In genomic region chr4:87866564-87866963, GRCm38 (mm10) we compare ENCODE assay signal across 17 mouse cellular contexts.
A peak's percentile ranks its signal among the peaks of the same experiment; 100 is the strongest.
DNase-seq lines count a peak whose midpoint lies in the region; ATAC-seq lines count a peak whose summit lies in the region.
"Had no signal": no experiment of that assay in that cellular context is flagged by ENCODE, and none has a peak within 500 bp of the region (broad histone marks: within the 10 kb centered on the region; RNA-seq: fewer than 3 reads in every experiment).

No protein-coding gene starts in this region.

- 0 out of 2 replicates have a peak, but pooled peaks have one; percentile 58 for ATAC-seq in cerebellum, adult (ENCODE audit: insufficient number of reproducible peaks, low FRiP score, low TSS enrichment)
- ATAC-seq in hindbrain, embryonic 13.5 days (ENCODE audit: low FRiP score): no peak
- no peak for ATAC-seq in hindbrain, embryonic 16.5 days
- ATAC-seq: liver, embryonic 12.5 days; midbrain, embryonic 15.5 days had no signal

- no peaks in the 10 kb centered on the region for H3K27me3 ChIP-seq in hindbrain, embryonic 13.5 days
- no peaks in the 10 kb centered on the region for H3K27me3 ChIP-seq in hindbrain, embryonic 16.5 days (replicated peaks; ENCODE audit: control insufficient read depth, insufficient read depth, low read length)
- H3K27me3 ChIP-seq: CH12.LX; hindbrain, embryonic 15.5 days; liver, embryonic 12.5 days; midbrain, embryonic 15.5 days had no signal

- no peak overlapping the region for H3K9ac ChIP-seq in hindbrain, embryonic 13.5 days
- no peak overlapping the region for H3K9ac ChIP-seq in hindbrain, embryonic 16.5 days (ENCODE audit: low read depth, low read length)
- H3K9ac ChIP-seq: hindbrain, embryonic 15.5 days; liver, embryonic 12.5 days; midbrain, embryonic 15.5 days had no signal

- WGBS in hindbrain, embryonic 13.5 days: 80% methylated on average over 3 of the region's 3 CpGs
- 61% methylated on average over 3 of the region's 3 CpGs for WGBS in hindbrain, embryonic 16.5 days

- H3K36me3 ChIP-seq in hindbrain, embryonic 13.5 days: peaks cover 4% of the 10 kb centered on the region
- H3K36me3 ChIP-seq in hindbrain, embryonic 16.5 days (ENCODE audit: control insufficient read depth, insufficient read depth, low read length): no peaks in the 10 kb centered on the region
- H3K36me3 ChIP-seq: hindbrain, embryonic 15.5 days; midbrain, embryonic 15.5 days had no signal

- no peak overlapping the region for H3K4me3 ChIP-seq in hindbrain, embryonic 13.5 days
- H3K4me3 ChIP-seq in hindbrain, embryonic 16.5 days (ENCODE audit: low read length): no peak overlapping the region
- H3K4me3 ChIP-seq: gastrocnemius, adult 2 months; hindbrain, embryonic 15.5 days; liver, embryonic 12.5 days; midbrain, embryonic 15.5 days had no signal

- H3K27ac ChIP-seq in hindbrain, embryonic 13.5 days: peak overlapping the region; percentile 36
- H3K27ac ChIP-seq in hindbrain, embryonic 16.5 days (ENCODE audit: low read depth, low read length): no peak overlapping the region
- H3K27ac ChIP-seq: gastrocnemius, adult 2 months; hindbrain, embryonic 15.5 days; liver, embryonic 12.5 days; midbrain, embryonic 15.5 days had no signal

- H3K4me1 ChIP-seq in hindbrain, embryonic 13.5 days (replicated peaks): peaks cover 30% of the 10 kb centered on the region
- peaks cover 8% of the 10 kb centered on the region for H3K4me1 ChIP-seq in hindbrain, embryonic 16.5 days (ENCODE audit: control insufficient read depth, insufficient read depth, low read depth, low read length)

- no peaks in the 10 kb centered on the region for H3K9me3 ChIP-seq in hindbrain, embryonic 13.5 days
- no peaks in the 10 kb centered on the region for H3K9me3 ChIP-seq in hindbrain, embryonic 16.5 days (ENCODE audit: control insufficient read depth, low read length)
- H3K9me3 ChIP-seq: hindbrain, embryonic 15.5 days; liver, embryonic 12.5 days; midbrain, embryonic 15.5 days had no signal

- DNase-seq in cerebellum, postnatal 25 days: no peak
- peak; percentile 23 for DNase-seq in right cerebral cortex, adult 18-20 months
- DNase-seq in right cerebral cortex, postnatal 4 days: no peak
- no peak for DNase-seq in thymus, postnatal 0 days (ENCODE audit: low spot score)
- DNase-seq in gastrocnemius, postnatal 25 days: no peak
- DNase-seq: adrenal gland, postnatal 14 days; gastrocnemius, adult 2 months; heart, postnatal 14 days; kidney, adult 11 months; kidney, postnatal 36 days had no signal

- H3K4me2 ChIP-seq in hindbrain, embryonic 13.5 days: no peak overlapping the region
- no peak overlapping the region for H3K4me2 ChIP-seq in hindbrain, embryonic 16.5 days (ENCODE audit: low read length)
- H3K4me2 ChIP-seq: hindbrain, embryonic 15.5 days; liver, embryonic 12.5 days; midbrain, embryonic 15.5 days had no signal
